Mouse (Mus musculus) embryonic fibroblast, embryonic 13.5 days (primary cell): ENCODE measurements around the gene Zdhhc19.

ENCODE experiments used
- CTCF ChIP-seq: IDR thresholded peaks from 2 replicates; pipeline ENCODE4 v1.5.1; 2011; ENCODE audit warnings: mild to moderate bottlenecking, control low read depth, low read length, moderate library complexity, borderline replicate concordance; ENCODE audit not compliant: insufficient read depth
- POLR2A ChIP-seq: IDR thresholded peaks from 2 replicates; pipeline ENCODE4 v1.6.1; 2011; ENCODE audit warnings: low read depth, mild to moderate bottlenecking, control low read depth, low read length, moderate library complexity

GRCm38 (mm10) chr16:32499430-32500037, 3.5 kb downstream of the Zdhhc19 start:
- TF ChIP-seq CTCF (peak; percentile 96), POLR2A (no peak)
